Mouse (Mus musculus) testis, postnatal 10 days (tissue): Measurements from ENCODE around the gene Gm47841.

Source experiments
- DNase-seq: peaks from one replicate; pipeline ENCODE4 v3.0.0; 2021; ENCODE audit warnings: low spot score

Gene Gm47841

DNA sequence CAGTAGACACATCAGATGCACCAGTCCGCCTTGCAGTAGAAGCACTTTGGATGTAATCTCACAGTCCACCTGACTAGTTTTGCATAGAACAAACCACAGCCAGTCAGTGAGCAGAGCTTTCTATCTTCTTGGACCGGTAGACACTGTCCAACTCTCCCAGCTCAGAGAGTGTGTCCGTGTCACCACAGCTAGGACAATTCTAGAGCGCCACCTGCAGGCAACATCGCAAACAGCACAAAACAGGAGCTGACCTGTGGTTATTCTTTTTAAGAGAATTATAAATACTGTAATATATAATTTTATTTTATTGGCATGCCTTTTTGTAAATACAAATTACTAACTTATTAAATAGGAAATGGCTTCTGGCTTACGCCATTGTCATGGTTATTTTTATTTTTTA, 4.6 kb downstream of the Gm47841 start:
- DNase-seq: peak; percentile 85

DNA sequence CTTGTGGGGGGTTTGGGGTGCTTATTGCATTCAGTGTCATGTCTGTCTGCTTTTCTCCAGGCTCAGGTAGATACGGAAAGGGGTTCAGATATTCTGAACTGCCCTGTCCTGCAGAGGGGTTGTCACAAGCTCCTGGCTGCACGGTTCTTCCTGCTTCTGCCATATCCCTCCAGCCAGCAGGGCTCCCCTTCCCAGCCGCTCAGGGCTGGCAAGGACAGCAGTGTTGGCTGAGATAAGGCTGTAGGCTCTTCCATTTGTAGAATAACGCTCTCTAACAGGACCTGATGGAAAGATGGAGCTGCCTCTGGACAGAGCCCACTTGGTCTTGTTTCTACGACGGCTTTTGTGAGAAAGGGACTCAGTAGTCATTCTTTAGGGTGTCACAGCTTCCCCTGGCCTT, 5.2 kb downstream of the Gm47841 start:
- DNase-seq: no peak

DNA sequence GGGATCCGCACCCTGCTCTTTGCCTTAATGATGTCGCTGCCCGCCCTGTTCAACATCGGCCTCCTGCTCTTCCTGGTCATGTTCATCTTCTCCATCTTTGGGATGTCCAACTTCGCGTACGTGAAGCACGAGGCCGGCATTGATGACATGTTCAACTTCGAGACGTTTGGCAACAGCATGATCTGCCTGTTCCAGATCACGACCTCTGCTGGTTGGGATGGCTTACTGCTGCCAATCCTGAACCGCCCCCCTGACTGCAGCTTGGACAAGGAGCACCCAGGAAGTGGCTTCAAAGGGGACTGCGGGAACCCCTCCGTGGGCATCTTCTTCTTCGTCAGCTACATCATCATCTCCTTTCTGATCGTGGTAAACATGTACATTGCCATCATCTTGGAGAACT, 7.5 kb downstream of the Gm47841 start:
- no peak for DNase-seq

DNA sequence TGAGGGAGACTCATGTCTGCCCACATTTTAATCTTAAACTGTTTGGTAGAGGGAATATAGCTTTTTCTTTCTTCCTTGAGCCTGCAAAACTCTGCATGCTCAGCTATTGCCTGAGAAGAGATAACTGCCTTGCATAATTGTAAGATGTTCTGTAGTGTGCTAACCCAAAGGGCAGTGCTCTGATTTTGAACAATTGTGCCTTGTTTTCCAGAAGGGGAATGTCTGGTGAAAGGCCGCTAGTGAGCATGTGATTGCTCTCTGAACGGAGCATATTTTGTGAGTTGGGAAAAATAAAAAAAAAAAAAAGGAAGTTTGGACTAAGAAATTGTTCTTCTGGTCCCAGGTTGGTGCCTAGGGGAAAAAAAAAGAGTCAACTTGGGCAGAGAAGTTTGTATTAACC, 18.2 kb downstream of the Gm47841 start:
- DNase-seq: no peak

DNA sequence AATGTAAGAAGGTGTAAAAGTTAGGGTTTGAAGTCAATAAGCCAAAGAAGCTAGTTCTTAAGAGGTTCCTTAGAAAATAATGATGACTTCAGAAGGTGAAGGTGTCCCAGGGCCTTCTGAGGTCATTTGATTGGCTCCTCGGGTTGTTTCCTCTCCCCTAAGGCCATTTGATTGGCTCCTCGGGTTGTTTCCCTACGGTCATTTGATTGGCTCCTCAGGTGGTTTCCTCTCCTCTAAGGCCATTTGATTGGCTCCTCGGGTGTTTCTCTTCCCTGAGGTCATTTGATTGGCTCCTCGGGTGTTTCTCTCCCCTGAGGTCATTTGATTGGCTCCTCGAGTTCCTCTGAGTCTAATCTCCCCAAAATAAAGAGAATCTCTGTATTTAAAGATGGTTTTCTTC, 35.8 kb downstream of the Gm47841 start:
- no peak for DNase-seq

DNA sequence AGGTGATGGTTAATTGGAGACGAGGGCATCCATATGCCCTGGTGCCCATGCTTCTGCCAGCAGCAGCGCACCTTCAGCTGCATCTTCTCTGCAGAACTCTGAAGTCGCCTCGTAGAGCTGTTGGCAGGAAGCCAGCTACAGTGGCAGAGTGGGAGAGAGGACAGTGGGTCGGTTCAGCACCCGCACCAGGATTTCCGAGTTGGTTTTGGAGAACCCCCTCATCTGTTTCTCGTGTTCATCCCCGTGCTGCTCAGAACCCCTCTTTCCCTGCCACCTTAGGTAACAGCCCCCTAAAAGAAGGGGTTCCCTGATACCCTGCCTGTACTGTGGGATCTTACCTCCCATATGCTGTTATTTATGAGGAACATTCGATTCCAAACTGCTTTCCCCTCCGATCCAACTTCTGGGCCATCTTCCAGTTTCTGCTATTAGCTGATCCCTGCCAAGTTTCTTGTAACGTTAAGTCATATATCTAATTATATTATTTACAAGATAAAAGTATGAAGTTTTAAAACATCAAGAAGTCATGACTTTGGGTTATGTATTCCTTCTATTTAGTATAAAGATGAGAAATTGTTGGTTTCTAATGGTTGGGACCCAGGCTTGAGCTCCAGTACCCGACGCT, 38.7 kb downstream of the Gm47841 start:
- no peak for DNase-seq

DNA sequence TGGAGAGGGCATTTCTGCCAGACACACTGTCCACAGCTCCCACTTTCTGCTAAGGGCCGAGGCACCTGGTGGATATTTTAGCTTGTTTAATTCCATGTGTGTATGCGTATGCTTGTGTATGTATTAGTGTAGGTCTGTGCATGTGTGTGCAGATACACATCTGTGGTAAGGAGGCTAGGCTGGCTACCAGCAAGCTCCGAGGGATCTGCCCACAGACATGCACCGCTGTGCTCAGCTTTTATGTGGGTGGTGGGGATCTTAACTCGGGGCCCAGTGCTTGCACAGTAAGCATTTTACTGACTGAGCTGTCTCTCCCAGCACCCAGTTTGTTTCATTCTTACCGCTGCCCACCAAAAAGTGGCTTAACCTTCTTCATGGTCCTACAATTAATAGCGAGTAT, 40.0 kb downstream of the Gm47841 start:
- DNase-seq: no peak

DNA sequence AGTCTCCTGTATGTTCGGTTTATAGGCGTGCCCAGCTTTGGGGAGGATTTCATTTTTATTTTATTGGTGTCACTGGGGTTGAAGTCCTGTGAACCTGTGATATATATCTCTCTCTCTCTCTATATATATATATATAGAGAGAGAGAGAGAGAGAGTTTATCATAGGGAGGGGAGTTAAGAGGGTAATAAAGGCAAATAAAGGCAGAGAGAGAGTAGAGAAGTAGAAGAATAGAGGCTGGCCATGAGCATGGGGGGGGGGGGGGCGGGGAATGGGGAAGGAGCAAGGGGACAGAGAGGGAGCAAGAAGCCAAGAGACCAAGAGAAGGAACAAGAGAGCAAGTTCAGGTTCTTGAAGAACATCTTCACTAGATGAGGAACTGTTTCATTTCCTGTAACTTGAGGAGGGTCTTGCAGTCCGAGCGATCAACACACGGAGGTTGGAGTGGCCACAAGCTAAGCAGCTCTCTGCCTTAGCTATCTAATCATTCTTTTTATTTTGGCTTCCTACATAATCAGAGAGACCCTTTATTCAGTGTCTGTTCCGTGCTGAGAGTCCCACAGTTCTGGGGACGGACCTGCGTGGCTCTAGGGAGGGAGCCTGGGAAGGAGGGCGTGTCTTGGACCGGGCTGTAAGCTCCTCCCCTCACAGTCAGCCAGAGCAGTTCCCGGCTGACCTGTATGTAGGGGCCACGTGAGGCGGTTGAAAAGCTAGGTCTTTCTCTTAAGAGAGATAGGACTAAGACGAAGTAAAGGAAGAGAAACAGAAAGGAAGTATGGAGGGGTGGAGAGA, 40.8 kb downstream of the Gm47841 start:
- DNase-seq: no peak

DNA sequence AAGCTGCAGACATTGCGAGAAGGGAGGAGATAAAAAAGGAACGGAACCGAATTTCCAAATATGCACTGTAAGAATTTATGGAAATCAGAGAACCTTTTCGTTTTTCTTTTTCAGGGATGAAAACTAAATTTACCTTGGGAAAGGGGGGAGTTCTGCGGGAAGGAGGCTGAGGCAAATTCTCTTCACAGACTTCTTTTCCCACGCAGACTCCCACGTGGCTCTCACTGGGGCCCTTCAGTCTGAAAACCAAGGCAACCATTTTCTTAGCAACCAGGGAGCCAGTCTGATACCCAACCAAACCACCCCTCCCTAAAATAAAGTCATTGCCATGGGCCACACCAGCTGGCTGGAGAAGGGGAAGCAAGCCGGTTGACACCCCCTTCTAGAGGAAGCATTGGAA, 41.5 kb downstream of the Gm47841 start:
- no peak for DNase-seq

DNA sequence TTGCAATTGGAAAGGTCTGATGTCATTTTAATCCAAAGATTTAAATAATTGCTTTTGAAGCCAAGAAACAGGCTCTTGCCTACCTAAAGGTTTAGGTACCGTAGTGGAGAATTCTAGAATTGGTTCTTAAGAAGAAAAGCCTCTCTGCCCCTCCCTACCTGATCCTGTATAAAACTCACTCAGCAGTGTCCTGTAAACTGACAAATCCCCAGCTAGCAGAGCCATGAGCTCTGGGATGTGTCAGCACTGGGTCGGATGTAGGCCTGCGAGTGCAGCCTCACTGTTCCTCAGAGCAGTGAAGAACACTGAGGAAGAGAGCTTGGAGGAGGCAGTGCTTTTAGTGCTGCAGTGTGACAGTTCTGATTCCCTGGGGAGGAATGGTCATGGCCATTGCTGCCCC, 42.7 kb downstream of the Gm47841 start:
- no peak for DNase-seq

DNA sequence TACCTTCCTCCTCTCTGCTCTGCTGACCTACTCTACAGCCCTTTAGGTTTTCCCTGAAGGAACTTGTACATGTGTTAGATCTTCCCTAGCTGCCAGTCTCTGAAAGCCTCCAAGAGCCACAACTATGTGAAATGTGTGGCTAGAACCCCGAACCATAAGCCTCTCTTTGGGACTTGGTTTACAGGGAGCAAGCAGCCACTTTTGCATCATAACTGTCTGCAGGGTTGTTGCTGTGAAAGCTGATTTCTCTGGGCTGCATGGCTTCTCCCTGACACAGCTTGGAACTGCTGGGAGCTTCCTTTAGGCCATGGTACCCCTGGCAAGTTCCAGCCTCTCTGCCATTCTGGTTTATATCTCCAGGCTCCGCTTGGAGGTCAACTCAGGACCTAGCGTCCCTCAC, 44.7 kb downstream of the Gm47841 start:
- DNase-seq: no peak

DNA sequence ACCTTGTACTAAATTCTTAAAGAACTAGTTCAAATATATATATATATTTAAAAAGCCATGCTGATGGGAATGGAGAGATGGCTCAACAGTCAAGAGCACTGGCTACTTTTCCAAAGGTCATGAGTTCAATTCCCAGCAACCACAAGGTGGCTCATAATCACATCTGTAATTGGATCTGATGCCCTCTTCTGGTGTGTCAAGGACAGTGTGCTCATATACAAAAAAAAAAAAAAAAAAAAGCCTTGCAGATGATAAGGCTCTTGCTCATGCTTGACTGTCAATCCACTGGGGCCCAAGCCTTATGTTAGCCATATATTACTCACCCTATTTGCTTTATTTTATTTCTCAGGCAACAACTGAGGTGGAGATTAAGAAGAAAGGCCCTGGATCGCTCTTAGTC, 45.5 kb downstream of the Gm47841 start:
- no peak for DNase-seq

DNA sequence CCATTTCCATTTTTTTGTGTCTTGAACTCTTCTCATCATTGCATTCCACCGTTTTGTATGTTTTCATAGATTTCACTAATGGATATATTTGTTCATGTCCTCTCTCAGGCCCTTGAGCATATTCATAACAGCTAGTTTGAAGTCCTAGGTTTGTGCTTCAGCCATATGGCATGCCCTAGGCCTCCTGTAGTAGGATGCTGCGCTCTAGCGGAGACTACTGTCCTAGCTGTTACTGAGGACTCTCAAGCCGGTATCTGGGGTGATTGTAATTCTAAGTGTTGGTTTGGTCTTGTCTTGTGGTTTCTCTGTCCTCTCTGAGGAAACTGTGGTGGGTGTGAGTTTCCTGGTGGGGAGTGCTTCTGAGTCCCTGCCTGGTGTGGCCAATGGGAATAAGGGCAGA, 50.1 kb downstream of the Gm47841 start:
- peak; percentile 69 for DNase-seq
